8 mouse cellular contexts compared by ENCODE assay signal in genomic region chr7:24530062-24530931, GRCm38 (mm10). TPM values are rescaled to one million over a fixed set of nuclear protein-coding genes. Genes with fewer than 3 reads are reported as not detected.
DNase-seq lines count a peak whose midpoint lies in the region; ATAC-seq lines count a peak whose summit lies in the region.

Gene Irgq, plus strand, starts transcription at chr7:24530689.

- ATAC-seq in hindbrain, embryonic 16.5 days: peak; percentile 96

- peaks cover 22% of the 10 kb centered on the region for H3K36me3 ChIP-seq in hindbrain, embryonic 16.5 days (ENCODE audit: control insufficient read depth, insufficient read depth, low read length)
- H3K36me3 ChIP-seq in macrophage (ENCODE audit: inconsistent target): peaks cover 10% of the 10 kb centered on the region; the same call in 1 of the 2 replicates

- DNase-seq in WW6 (ENCODE audit: low read depth, low spot score): peak; percentile 96
- peak; percentile 95 to 96 for DNase-seq in cerebellum, postnatal 4 days (ENCODE audit: low spot score in 2 of 2)
- DNase-seq in gastrocnemius, adult 18-20 months (ENCODE audit: low spot score): peak; percentile 99
- peak; percentile 99 to 100 for DNase-seq in left cerebral cortex, adult 18-20 months (ENCODE audit: low spot score in 2 of 2)
- peak; percentile 100 for DNase-seq in right cerebral cortex, adult 18-20 months
- DNase-seq in urinary bladder, postnatal 10 days (ENCODE audit: low spot score): peak; percentile 97

- peak within 1 kb of the TSS; percentile 89 for H3K4me2 ChIP-seq in hindbrain, embryonic 16.5 days (ENCODE audit: low read length)

- no peaks in the 10 kb centered on the region for H3K9me3 ChIP-seq in hindbrain, embryonic 16.5 days (ENCODE audit: control insufficient read depth, low read length)

- WGBS in hindbrain, embryonic 16.5 days: under 1% methylated on average over 44 of the region's 44 CpGs
- WGBS in macrophage (ENCODE audit: missing documents): 1% methylated on average over 44 of the region's 44 CpGs

- peak within 1 kb of the TSS; percentile 77 for H3K4me3 ChIP-seq in hindbrain, embryonic 16.5 days (ENCODE audit: low read length)
- H3K4me3 ChIP-seq in macrophage (ENCODE audit: inconsistent target): peak within 1 kb of the TSS; percentile 59

- H3K4me1 ChIP-seq in hindbrain, embryonic 16.5 days (ENCODE audit: control insufficient read depth, insufficient read depth, low read depth, low read length): peaks cover 33% of the 10 kb centered on the region

- H3K79me2 ChIP-seq in macrophage (ENCODE audit: inconsistent target): no peaks in the 10 kb centered on the region; the same call in 1 of the 2 replicates

- H3K9ac ChIP-seq in hindbrain, embryonic 16.5 days (ENCODE audit: low read depth, low read length): peak within 1 kb of the TSS; percentile 83

- peak within 1 kb of the TSS; percentile 93 for H3K27ac ChIP-seq in hindbrain, embryonic 16.5 days (ENCODE audit: low read depth, low read length)
- H3K27ac ChIP-seq in macrophage: peak within 1 kb of the TSS; percentile 78

- H3K27me3 ChIP-seq in hindbrain, embryonic 16.5 days (replicated peaks; ENCODE audit: control insufficient read depth, insufficient read depth, low read length): no peaks in the 10 kb centered on the region

RNA-seq across cellular contexts. Expression of gene Irgq, which starts in this region (rescaled TPM):
- 10 to 100 TPM; 11.5 to 16.2 TPM for total RNA-seq in gastrocnemius, adult 18-20 months (2021)
- 19.2 and 24.7 TPM in 2 replicates for polyA plus RNA-seq in hindbrain, embryonic 16.5 days (2015; fragmentation: Nextera tagmentation; extraction: Ambion mirVana)
- 10 to 100 TPM; 71.2 to 78.6 TPM for total RNA-seq in left cerebral cortex, adult 18-20 months (2021)
- total RNA-seq in macrophage (2018; cell fraction: chromatin; rRNA removed): 10 to 100 TPM in 25 of 26 experiments, 1 to 10 TPM in 1; 9.0 to 73.6 (median 20.9) TPM
- total RNA-seq in macrophage (2018; cell fraction: cytosol; rRNA removed): 10 to 100 TPM in 24 of 26 experiments, 1 to 10 TPM in 2; 9.6 to 32.9 (median 16.6) TPM
- 10 to 100 TPM; 12.8 to 62.2 (median 27.3) TPM for total RNA-seq in macrophage (2018; cell fraction: nucleus; rRNA removed)
- 6.1 to 11.9 TPM (median 11.5 TPM) in 3 replicates for polyA plus RNA-seq in macrophage (2018)

Comparison
In these comparisons a context has a peak if more than half of its experiments do, and no peak if none do; other contexts are left out.
1. Peak in every context shown above with its lines: DNase-seq, ATAC-seq, H3K4me3 ChIP-seq and H3K27ac ChIP-seq.
2. RNA of gene Irgq (total RNA-seq): 71.2 to 78.6 TPM in left cerebral cortex, adult 18-20 months; 11.5 to 16.2 TPM in gastrocnemius, adult 18-20 months; every median in the first group is over 4 times any median in the second.